Mouse (Mus musculus): Measurements from ENCODE around the gene Try4.

GRCm38 (mm10) chr6:41353932-41354331 is 51.9 kb downstream of the Try4 start, which contains the start of gene Try10:
- no peak for TF ChIP-seq GATA1 (IDR thresholded peaks at IDR 0.05; ENCODE audit: borderline replicate concordance, low read length)
- TF ChIP-seq FLI1 (IDR thresholded peaks at IDR 0.05; ENCODE audit: low read length): no peak

Measured in megakaryocyte, embryonic 14.5 days (primary cell).